Mouse (Mus musculus): Measurements from ENCODE around the gene Efcab11.

GRCm38 (mm10) chr12:99715129-99716037, 168.9 kb downstream of the Efcab11 start:
- TF ChIP-seq FLI1 (IDR thresholded peaks at IDR 0.05; ENCODE audit: low read length) (no peak), GATA1 (IDR thresholded peaks at IDR 0.05; ENCODE audit: borderline replicate concordance, low read length) (no peak)

Measured in megakaryocyte, embryonic 14.5 days (primary cell).